Mouse (Mus musculus) forebrain, embryonic 10.5 days (tissue): ENCODE data around the gene Wdr45. TPM values are rescaled to one million over a fixed set of nuclear protein-coding genes. Genes with fewer than 3 reads are reported as not detected.
A peak's percentile ranks its signal among the peaks of the same experiment; 100 is the strongest.

ENCODE experiments used
- DNase-seq: peaks from one replicate; pipeline ENCODE4 v3.0.0-alpha.2; 2017; ENCODE audit warnings: low spot score; ENCODE audit errors: extremely low spot score
- H3K27ac ChIP-seq: fragments of 300-500 bp; sonication (generic); 2 replicates; pipeline ENCODE4 v1.5.1; 2016; ENCODE audit warnings: mild to moderate bottlenecking
- H3K27me3 ChIP-seq: fragments of 300-500 bp; sonication (generic); 2 replicates; pipeline ENCODE4 v1.6.1; 2016; ENCODE audit warnings: mild to moderate bottlenecking; ENCODE audit not compliant: poor library complexity, severe bottlenecking
- H3K36me3 ChIP-seq: fragments of 300-500 bp; sonication (generic); replicated peaks from 2 replicates; pipeline ENCODE4 v1.6.1; 2016; ENCODE audit warnings: mild to moderate bottlenecking, moderate library complexity
- H3K4me1 ChIP-seq: fragments of 300-500 bp; sonication (generic); 2 replicates; pipeline ENCODE4 v1.6.1; 2016
- H3K4me3 ChIP-seq: fragments of 300-500 bp; sonication (generic); 2 replicates; pipeline ENCODE4 v1.5.1; 2016; ENCODE audit warnings: mild to moderate bottlenecking, moderate library complexity
- H3K9me3 ChIP-seq: fragments of 300-500 bp; sonication (generic); 2 replicates; pipeline ENCODE4 v1.6.1; 2016; ENCODE audit warnings: mild to moderate bottlenecking, moderate library complexity
- WGBS: fragments of 180-500 bp; shearing (Covaris S2); methylation state at CpG from one replicate; pipeline ENCODE4 v1.1.7; 2016; 5-methylcytosine and 5-hydroxymethylcytosine counted together
- polyA plus RNA-seq: library from polyadenylated mRNA; unstranded; fragments of >200 nt; fragmentation: Nextera tagmentation; extraction: Ambion mirVana; gene quantifications from 2 replicates; pipeline ENCODE4 v1.2.1, GENCODE M21; 2016

Wdr45 gene
- polyA plus RNA-seq, 1 experiment from 2014 or later: 20.0 TPM

GRCm38 (mm10) chrX:7776329-7777082, 62.4 kb downstream of the Wdr45 start:
- H3K9me3 ChIP-seq: no peaks in the 10 kb centered on the region
- WGBS: 50% methylated on average over 8 of the region's 8 CpGs
- H3K36me3 ChIP-seq: peaks cover 28% of the 10 kb centered on the region
- no peak overlapping the region for H3K27ac ChIP-seq
- no peaks in the 10 kb centered on the region for H3K4me1 ChIP-seq
- H3K4me3 ChIP-seq: no peak overlapping the region
- DNase-seq: peak; percentile 36
- H3K27me3 ChIP-seq: no peaks in the 10 kb centered on the region

Other genes with a start within 250 kb of the Wdr45 start
- gene Foxp3, start 140.7 kb upstream of the Wdr45 start, polyA plus RNA-seq: 0.09 TPM in 2 replicates
- gene Ppp1r3f, start 140.1 kb upstream of the Wdr45 start, polyA plus RNA-seq: 1.3 and 1.6 TPM in 2 replicates
- gene Ccdc22, start 108.8 kb upstream of the Wdr45 start, polyA plus RNA-seq: 35.8 and 38.0 TPM in 2 replicates
- 0.02 TPM in 1 of 2 replicates, not detected in the other for gene Cacna1f, start 107.2 kb upstream of the Wdr45 start, polyA plus RNA-seq
- gene Syp, start 75.9 kb upstream of the Wdr45 start, polyA plus RNA-seq: 9.2 and 11.6 TPM in 2 replicates
- 3.2 and 3.6 TPM in 2 replicates for gene Prickle3, start 57.1 kb upstream of the Wdr45 start, polyA plus RNA-seq
- 49.7 and 50.4 TPM in 2 replicates for gene Plp2, start 42.9 kb upstream of the Wdr45 start, polyA plus RNA-seq
- gene Magix, start 33.1 kb upstream of the Wdr45 start, polyA plus RNA-seq: 0.10 TPM in 1 of 2 replicates, not detected in the other
- 44.4 and 46.1 TPM in 2 replicates for gene Gpkow, start 17.2 kb upstream of the Wdr45 start, polyA plus RNA-seq
- 0.47 TPM in 1 of 2 replicates, not detected in the other for gene Gm45208, start 7.9 kb downstream of the Wdr45 start, polyA plus RNA-seq
- 76.5 and 78.4 TPM in 2 replicates for gene Praf2, start 14.1 kb downstream of the Wdr45 start, polyA plus RNA-seq
- gene Ccdc120, start 36.6 kb downstream of the Wdr45 start, polyA plus RNA-seq: 14.5 and 19.3 TPM in 2 replicates
- 25.3 and 29.3 TPM in 2 replicates for gene Tfe3, start 48.2 kb downstream of the Wdr45 start, polyA plus RNA-seq
- gene Gripap1, start 75.4 kb downstream of the Wdr45 start, polyA plus RNA-seq: 45.6 TPM in 2 replicates
- 0.87 and 1.0 TPM in 2 replicates for gene Kcnd1, start 108.0 kb downstream of the Wdr45 start, polyA plus RNA-seq
- 40.3 and 40.8 TPM in 2 replicates for gene Otud5, start 127.0 kb downstream of the Wdr45 start, polyA plus RNA-seq
- 10.4 and 14.0 TPM in 2 replicates for gene Pim2, start 163.9 kb downstream of the Wdr45 start, polyA plus RNA-seq
- 25.0 and 27.3 TPM in 2 replicates for gene Slc35a2, start 169.7 kb downstream of the Wdr45 start, polyA plus RNA-seq
- gene Pqbp1, start 184.9 kb downstream of the Wdr45 start, polyA plus RNA-seq: 128 and 129 TPM in 2 replicates
- gene Timm17b, start 185.0 kb downstream of the Wdr45 start, polyA plus RNA-seq: 182 and 186 TPM in 2 replicates
- gene Gm10491, start 193.5 kb downstream of the Wdr45 start, polyA plus RNA-seq: not detected in 2 replicates
- not detected in 2 replicates for gene Gm10490, start 195.2 kb downstream of the Wdr45 start, polyA plus RNA-seq
- 8.7 and 8.9 TPM in 2 replicates for gene Pcsk1n, start 205.5 kb downstream of the Wdr45 start, polyA plus RNA-seq
- 0.22 and 0.43 TPM in 2 replicates for gene Eras, start 214.3 kb downstream of the Wdr45 start, polyA plus RNA-seq
- gene Hdac6, start 233.6 kb downstream of the Wdr45 start, polyA plus RNA-seq: 75.6 and 76.7 TPM in 2 replicates